Mouse (Mus musculus) heart, postnatal 0 days (tissue): ENCODE measurements at regions not wholly inside any gene's neighbourhood (a gene's known extent, or its start where the extent isn't known, plus 50 kb on each side); places are given as distances from the start of the nearest gene placed in this dataset.

Experiments
- ATAC-seq: fragments of 200-750 bp; cut with Nextera tagmentation; 2 replicates; pipeline ENCODE4 v1.8.0; 2017; ENCODE audit warnings: low read depth, moderate number of reproducible peaks, moderate library complexity; ENCODE audit not compliant: insufficient read depth
- DNase-seq: peaks from one replicate; pipeline ENCODE4 v3.0.0-alpha.2; 2016; ENCODE audit warnings: low spot score
- H3K27ac ChIP-seq: fragments of 300-500 bp; sonication (generic); 2 replicates; pipeline ENCODE4 v1.5.1; 2014; ENCODE audit warnings: low read depth, mild to moderate bottlenecking
- H3K27me3 ChIP-seq: fragments of 300-500 bp; sonication (generic); 2 replicates; pipeline ENCODE4 v1.6.1; 2014; ENCODE audit warnings: low read length, mixed read lengths; ENCODE audit not compliant: control insufficient read depth, insufficient read depth
- H3K36me3 ChIP-seq: fragments of 300-500 bp; sonication (generic); replicated peaks from 2 replicates; pipeline ENCODE4 v1.6.1; 2014; ENCODE audit warnings: low read length, mixed read lengths; ENCODE audit not compliant: control insufficient read depth, insufficient read depth
- H3K4me1 ChIP-seq: fragments of 300-500 bp; sonication (generic); 2 replicates; pipeline ENCODE4 v1.6.1; 2014; ENCODE audit warnings: antibody characterized with exemption; ENCODE audit not compliant: control insufficient read depth, insufficient read depth
- H3K4me2 ChIP-seq: fragments of 300-500 bp; sonication (generic); 2 replicates; pipeline ENCODE4 v1.6.1; 2014; ENCODE audit warnings: low read depth, mild to moderate bottlenecking, low read length, moderate library complexity
- H3K4me3 ChIP-seq: fragments of 300-500 bp; sonication (generic); 2 replicates; pipeline ENCODE4 v1.5.1; 2014; ENCODE audit warnings: low read depth, low read length
- H3K9ac ChIP-seq: fragments of 300-500 bp; sonication (generic); replicated peaks from 2 replicates; pipeline ENCODE4 v1.6.1; 2014; ENCODE audit warnings: low read depth, low read length, mixed read lengths
- H3K9me3 ChIP-seq: fragments of 300-500 bp; sonication (generic); replicated peaks from 2 replicates; pipeline ENCODE4 v1.6.1; 2016; ENCODE audit warnings: low read length; ENCODE audit not compliant: control insufficient read depth
- CTCF ChIP-seq: IDR thresholded peaks from 2 replicates; pipeline ENCODE4 v1.5.1; 2016; ENCODE audit warnings: antibody characterized with exemption, control low read depth, low read depth
- EP300 ChIP-seq: IDR thresholded peaks from 2 replicates; pipeline ENCODE4 v1.6.1; 2016; ENCODE audit warnings: antibody characterized with exemption, low read depth
- WGBS: fragments of 180-500 bp; shearing (Covaris S2); extraction: QIAGEN DNeasy Blood & Tissue Kit; methylation state at CpG from one replicate; pipeline ENCODE4 v1.1.7; 2014; 5-methylcytosine and 5-hydroxymethylcytosine counted together

DNA sequence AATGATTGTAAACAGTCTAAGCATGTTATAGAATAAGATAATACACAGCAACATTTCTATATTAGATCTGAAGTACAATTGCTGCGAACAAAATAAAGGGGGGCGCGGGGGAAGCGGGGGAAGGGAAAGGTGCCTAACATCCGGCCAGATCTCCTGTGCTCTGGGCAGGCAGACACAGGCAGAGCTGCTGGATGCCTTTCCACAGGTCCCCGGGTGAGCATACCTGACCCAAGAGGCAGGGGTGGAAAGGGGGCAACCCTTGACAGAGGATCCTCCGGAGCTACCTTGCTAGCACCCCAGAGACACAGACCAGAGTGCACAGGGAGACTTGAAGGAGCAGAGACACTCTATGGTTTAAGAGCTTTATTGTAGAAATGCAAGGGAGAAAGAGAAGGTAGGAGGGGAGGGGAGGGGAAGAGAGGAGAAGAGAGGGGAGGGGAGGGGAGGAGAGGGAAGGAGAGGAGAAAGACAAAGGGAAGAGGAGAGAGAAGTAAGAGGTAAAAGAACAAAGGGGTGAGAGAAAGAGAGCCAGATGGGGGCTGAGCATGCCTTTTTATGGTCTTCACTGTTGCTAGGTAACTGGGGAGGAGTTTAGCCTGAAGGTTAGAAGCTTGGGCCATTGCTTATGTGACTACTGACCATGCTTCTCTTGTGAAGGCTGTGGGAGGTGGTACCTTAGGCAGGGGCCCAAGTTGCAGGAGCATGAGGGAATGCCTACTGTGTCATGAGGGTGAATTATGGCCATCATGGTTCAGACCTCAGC, 308.2 kb upstream of the Negr1 start:
- WGBS = 68% methylated on average over 7 of the region's 7 CpGs
- H3K4me2 ChIP-seq = no peak overlapping the region
- no peaks in the 10 kb centered on the region for H3K27me3 ChIP-seq
- TF ChIP-seq EP300 = no peak
- TF ChIP-seq CTCF = no peak
- H3K4me1 ChIP-seq = no peaks in the 10 kb centered on the region
- H3K4me3 ChIP-seq = no peak overlapping the region
- no peaks in the 10 kb centered on the region for H3K36me3 ChIP-seq
- ATAC-seq (no peak), DNase-seq (no peak)
- no peaks in the 10 kb centered on the region for H3K9me3 ChIP-seq
- H3K9ac ChIP-seq = no peak overlapping the region
- no peak overlapping the region for H3K27ac ChIP-seq

- Histone ChIP-seq H3K4me2 (no peak overlapping the region), H3K36me3 (no peaks in the 10 kb centered on the region), H3K9me3 (no peaks in the 10 kb centered on the region), H3K4me3 (no peak overlapping the region), H3K27me3 (no peaks in the 10 kb centered on the region), H3K27ac (no peak overlapping the region), H3K4me1 (no peaks in the 10 kb centered on the region), H3K9ac (no peak overlapping the region)
- no peak for DNase-seq
- TF ChIP-seq EP300 (no peak), CTCF (no peak)
- peak; percentile 67 for ATAC-seq
- WGBS = 81% methylated on average over 7 of the region's 7 CpGs
Observed at GRCm38 (mm10) chr3:156256719-156257118, 304.9 kb upstream of the Negr1 start.

DNA sequence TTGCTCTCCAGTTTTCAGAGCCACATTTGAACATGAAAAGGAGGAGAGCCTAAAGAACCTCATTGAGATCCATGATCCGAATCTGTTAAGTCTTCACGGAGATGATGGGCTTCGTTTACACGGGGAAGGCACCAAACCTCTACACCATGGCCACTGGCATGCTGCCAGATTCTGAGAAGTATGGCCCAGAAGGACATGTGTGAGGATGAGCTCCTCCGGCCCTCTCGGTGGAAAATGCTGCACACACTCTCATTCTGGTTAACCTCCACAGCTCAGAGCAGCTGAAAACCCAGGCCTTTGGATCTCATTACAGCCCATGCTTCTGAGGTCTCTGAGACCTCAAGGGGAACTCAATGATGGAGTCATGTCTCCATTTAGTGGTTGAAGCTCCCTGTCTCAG, 296.9 kb upstream of the Negr1 start:
- 83% methylated on average over 6 of the region's 6 CpGs for WGBS
- H3K4me2 ChIP-seq = no peak overlapping the region
- H3K27ac ChIP-seq = no peak overlapping the region
- no peak overlapping the region for H3K9ac ChIP-seq
- H3K36me3 ChIP-seq = no peaks in the 10 kb centered on the region
- H3K4me3 ChIP-seq = no peak overlapping the region
- no peaks in the 10 kb centered on the region for H3K27me3 ChIP-seq
- H3K4me1 ChIP-seq = no peaks in the 10 kb centered on the region
- TF ChIP-seq EP300 (no peak), CTCF (no peak)
- ATAC-seq (no peak), DNase-seq (no peak)
- no peaks in the 10 kb centered on the region for H3K9me3 ChIP-seq

- Histone ChIP-seq H3K36me3 (no peaks in the 10 kb centered on the region), H3K4me2 (no peak overlapping the region), H3K27ac (no peak overlapping the region), H3K9me3 (no peaks in the 10 kb centered on the region), H3K4me1 (no peaks in the 10 kb centered on the region), H3K27me3 (no peaks in the 10 kb centered on the region), H3K9ac (no peak overlapping the region), H3K4me3 (no peak overlapping the region)
- DNase-seq = no peak
- 57% methylated on average over 4 of the region's 4 CpGs for WGBS
- no peak for ATAC-seq
- no peak for TF ChIP-seq EP300
- no peak for TF ChIP-seq CTCF
Observed at GRCm38 (mm10) chr3:156267727-156268126, 293.9 kb upstream of the Negr1 start.

DNA sequence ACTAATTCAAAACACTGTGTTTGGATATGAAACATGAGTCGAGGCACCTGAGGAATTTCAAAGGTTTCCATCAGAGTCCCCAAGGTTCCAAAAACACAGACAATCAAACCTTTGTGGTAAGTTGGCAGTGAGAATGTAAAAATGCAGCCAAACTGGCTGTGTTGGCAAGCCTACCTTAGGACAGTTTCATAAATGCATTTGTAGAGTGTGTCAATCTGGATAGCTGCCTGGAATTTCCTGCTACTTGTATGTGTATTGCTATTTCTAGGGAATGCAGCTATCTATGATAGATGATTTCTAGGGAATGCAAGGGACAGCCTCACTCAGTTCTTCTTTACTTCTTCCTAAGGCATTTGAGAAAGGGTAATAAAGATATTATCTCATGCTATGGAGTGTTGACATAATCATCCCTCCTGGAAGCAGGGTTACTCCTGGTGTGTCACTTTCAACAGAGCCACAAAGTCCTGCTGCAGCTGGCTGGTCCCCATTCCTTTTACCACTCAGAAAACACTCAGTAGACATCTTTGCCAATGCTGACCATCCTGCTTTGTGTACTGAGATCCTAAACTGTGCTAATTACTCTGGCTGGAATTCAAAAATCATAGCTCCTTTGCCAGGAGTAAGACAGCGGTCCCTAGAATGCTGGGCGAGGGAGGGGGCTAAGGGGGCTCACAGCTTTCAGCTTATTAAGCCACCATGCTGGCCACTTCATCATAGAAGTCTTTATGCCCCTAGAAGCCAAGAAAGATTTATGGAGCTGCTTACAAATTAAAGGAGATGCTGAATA, 261.4 kb upstream of the Negr1 start:
- no peaks in the 10 kb centered on the region for H3K9me3 ChIP-seq
- no peak for ATAC-seq
- H3K4me1 ChIP-seq = no peaks in the 10 kb centered on the region
- H3K4me3 ChIP-seq = no peak overlapping the region
- TF ChIP-seq EP300 = no peak
- TF ChIP-seq CTCF = no peak
- H3K9ac ChIP-seq = no peak overlapping the region
- no peaks in the 10 kb centered on the region for H3K36me3 ChIP-seq
- no peak for DNase-seq
- H3K4me2 ChIP-seq = no peak overlapping the region
- no peak overlapping the region for H3K27ac ChIP-seq
- 49% methylated on average over 3 of the region's 3 CpGs for WGBS
- no peaks in the 10 kb centered on the region for H3K27me3 ChIP-seq
